Mouse (Mus musculus) ES-CJ7 (cell line): Measurements from ENCODE around the gene Phactr4.
"Not testable (repeated sequence)": the region's sequence is repeated elsewhere in the genome, so short reads cannot be mapped to it uniquely, and the experiment has no call there.

ENCODE experiments used
- DNase-seq: peaks from one replicate; pipeline ENCODE4 v3.0.0; 2011; ENCODE audit warnings: low read depth, low spot score

Gene Phactr4

GRCm38 (mm10) chr4:132421923-132422782 lies at the start of gene Phactr4:
Phactr4 (minus strand) TSS chr4:132422489.
- peak; percentile 97 for DNase-seq

GRCm38 (mm10) chr4:132469873-132470272 lies 47.6 kb upstream of the Phactr4 start:
- no peak for DNase-seq

GRCm38 (mm10) chr4:132464255-132464613 lies 41.9 kb upstream of the Phactr4 start:
- no peak for DNase-seq

DNA sequence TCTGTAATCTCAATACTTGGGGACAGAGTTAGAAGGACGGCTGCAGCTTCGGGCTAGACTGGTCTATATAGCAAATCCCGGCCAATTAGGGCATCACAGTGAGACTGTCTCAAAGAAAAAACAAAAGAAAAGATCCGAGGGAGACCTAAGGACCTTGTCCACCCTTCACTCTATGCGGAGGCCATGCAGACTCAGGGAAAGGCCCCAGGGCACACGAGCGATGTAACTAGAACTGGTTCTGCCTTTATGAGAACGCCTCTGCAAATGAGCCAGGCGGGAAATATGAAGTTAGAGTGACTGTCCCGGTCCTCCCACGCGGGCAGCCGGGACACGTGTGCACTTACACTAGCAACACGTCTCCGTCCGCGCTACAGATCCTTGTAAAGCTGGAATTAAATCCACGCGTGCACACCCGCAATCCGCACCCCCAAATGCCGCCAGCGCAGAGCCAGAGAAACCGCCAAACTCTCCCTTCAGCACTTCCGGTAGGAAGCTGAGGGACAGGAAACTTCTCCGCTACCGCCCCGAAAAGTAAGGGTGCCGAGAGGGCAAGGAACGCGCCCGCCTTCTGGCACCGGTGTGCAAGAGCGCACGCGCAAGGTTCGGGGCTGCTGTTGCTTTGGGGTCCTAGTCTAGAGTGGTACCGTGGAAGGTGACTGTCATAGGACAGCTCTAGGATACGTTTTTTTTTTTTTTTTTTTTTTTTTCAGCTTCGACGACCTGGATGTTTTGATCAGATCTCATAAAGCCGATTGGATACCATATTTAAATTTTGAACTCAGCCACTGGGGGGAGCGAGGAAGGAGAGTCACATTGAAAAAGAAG lies 41.4 kb upstream of the Phactr4 start, which contains the start of gene Med18:
Gene Med18, minus strand, starts transcription at position 492 of the 825 bp plus-strand sequence.
- peak; percentile 97 for DNase-seq

GRCm38 (mm10) chr4:132462836-132463235 lies 40.5 kb upstream of the Phactr4 start:
- DNase-seq: peak; percentile 26

- DNase-seq: peak; percentile 81
Observed at GRCm38 (mm10) chr4:132460225-132460624, 37.9 kb upstream of the Phactr4 start.

DNA sequence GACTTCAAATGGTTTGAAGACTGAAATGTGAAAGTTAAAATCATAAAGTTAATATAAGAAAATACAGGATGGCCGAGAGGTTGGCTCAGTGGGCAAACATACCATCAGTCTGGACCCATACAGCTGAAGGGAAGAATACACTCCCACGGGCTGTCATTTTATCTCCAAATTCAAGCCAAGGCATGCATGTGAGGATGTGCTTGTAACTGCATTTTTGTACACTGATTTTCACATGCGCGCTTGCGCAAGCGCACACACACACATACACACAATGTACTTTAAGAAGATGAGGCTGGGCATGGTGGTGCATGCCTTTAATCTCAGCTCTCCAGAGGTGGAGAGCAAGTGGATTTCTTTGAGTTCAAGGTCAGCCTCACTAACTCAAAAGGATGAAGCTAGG lies 33.3 kb upstream of the Phactr4 start:
- DNase-seq: no peak

DNA sequence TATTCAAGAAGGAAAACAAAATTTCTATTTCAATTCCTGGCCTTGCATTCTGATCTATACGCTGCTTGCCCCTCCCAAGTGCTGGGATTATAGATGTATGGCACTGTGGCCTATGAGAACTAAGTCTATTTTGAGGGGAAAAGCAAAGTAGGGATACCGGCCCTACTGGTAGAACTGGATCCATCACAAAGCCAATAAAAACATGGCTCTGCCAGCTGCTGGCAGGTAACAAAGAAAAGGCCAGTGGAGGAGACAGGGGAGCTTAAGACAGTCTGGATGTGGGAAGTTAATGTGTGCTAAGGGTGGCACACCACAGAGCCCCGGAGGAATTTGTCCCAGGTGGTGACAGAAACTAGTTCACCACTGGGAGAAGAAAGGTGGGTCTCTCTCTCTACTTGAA lies 32.9 kb upstream of the Phactr4 start:
- no peak for DNase-seq

- DNase-seq: peak; percentile 61
Observed at GRCm38 (mm10) chr4:132454216-132454615, 31.9 kb upstream of the Phactr4 start.

GRCm38 (mm10) chr4:132449778-132450177 lies 27.5 kb upstream of the Phactr4 start:
- no peak for DNase-seq

DNA sequence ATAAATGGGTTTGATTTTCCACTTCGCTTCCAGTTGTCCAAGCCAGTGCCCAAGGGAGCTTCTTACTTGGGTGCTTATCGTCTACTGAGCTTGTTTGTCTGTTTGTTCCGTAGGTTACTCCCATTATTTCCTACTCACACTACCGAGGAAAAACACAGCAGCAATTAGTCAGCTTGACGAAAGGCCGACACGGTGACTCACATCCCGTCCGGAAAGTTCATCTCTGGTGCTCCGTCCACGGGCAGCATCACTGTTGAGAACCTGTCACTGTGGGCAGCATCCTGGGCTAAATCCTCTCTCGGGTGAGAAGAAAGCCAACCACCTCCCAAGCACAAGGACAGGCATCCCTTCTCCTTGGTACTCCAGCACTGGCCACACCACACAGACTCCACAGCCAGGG lies 23.8 kb upstream of the Phactr4 start:
- DNase-seq: no peak

- no peak for DNase-seq
Observed at GRCm38 (mm10) chr4:132444516-132444915, 22.2 kb upstream of the Phactr4 start.

DNA sequence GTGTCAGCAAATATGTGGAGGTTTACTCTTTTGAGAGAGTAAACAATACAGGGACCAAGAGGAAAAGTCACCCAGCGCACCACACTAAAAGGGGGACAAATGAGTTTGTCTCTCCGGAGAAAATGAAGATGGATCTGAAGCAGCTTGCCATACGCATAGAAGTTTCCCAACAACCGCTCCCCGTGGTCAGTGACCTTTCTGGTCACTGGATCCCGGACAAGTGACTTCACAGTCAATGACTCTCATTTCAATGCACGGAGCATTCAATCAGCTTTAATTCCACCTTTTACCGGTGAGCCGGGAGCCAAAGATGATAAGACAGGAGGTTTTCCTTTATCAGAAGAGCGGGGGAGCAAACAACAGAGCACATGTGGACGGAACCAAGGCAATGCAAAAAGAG lies 15.6 kb upstream of the Phactr4 start:
- DNase-seq: no peak

GRCm38 (mm10) chr4:132432717-132433372 lies 10.6 kb upstream of the Phactr4 start:
- DNase-seq: peak; percentile 65

- DNase-seq: peak; percentile 24
Observed at GRCm38 (mm10) chr4:132428022-132428542, 5.8 kb upstream of the Phactr4 start.

- no peak for DNase-seq
Observed at GRCm38 (mm10) chr4:132427493-132427892, 5.2 kb upstream of the Phactr4 start.

- no peak for DNase-seq
Observed at GRCm38 (mm10) chr4:132426021-132426420, 3.7 kb upstream of the Phactr4 start.

- peak; percentile 91 for DNase-seq
Observed at GRCm38 (mm10) chr4:132424765-132425164, 2.5 kb upstream of the Phactr4 start.

GRCm38 (mm10) chr4:132421556-132421922 lies 750 bp downstream of the Phactr4 start:
- DNase-seq: no peak

- DNase-seq: no peak
Observed at GRCm38 (mm10) chr4:132420471-132420870, 1.8 kb downstream of the Phactr4 start.

DNA sequence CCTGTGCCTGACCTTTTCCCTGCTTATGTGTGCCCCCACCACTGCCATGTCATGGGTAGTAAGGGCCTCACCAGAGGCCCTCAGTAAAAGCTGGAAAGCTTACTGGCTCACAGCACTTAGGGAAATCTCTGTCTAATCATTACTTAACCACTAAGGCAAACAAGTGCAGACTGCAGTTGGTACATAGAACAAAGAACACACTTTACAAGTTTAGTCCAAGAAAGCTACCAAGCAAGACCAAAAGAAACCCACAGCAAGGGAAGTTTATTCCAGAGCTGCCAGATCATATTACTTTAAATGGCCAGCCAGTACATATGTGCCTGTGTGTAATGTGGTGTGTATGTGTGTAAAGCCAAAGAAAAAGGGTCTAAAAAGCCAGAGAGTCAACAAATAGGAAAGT lies 6.3 kb downstream of the Phactr4 start:
- no peak for DNase-seq

DNA sequence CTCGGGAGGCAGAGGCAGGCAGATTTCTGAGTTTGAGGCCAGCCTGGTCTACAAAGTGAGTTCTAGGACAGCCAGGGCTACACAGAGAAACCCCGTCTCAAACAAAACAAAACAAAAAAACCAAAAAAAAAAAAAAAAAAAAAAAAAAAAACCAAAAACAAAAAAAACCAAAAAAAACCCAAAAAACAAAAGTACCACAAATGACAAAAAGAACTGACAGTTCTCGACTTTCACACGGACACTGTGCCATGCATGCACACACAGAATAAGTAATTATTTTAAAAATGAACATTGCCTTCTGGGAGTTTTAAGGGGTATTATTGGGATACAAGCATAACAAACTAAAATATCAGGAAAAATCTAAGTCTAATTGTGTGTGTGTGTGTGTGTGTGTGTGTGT lies 9.0 kb downstream of the Phactr4 start:
- not testable (repeated sequence) for DNase-seq
